Mouse (Mus musculus) midbrain, embryonic 11.5 days (tissue): ENCODE results near the gene Ppm1d. TPM values are rescaled to one million over a fixed set of nuclear protein-coding genes. Genes with fewer than 3 reads are reported as not detected.

Source experiments
- ATAC-seq: fragments of 200-750 bp; cut with Nextera tagmentation; 2 replicates; pipeline ENCODE4 v1.8.0; 2017; ENCODE audit warnings: moderate TSS enrichment, moderate library complexity; ENCODE audit not compliant: low FRiP score
- DNase-seq: peaks from one replicate; pipeline ENCODE4 v3.0.0; 2015; ENCODE audit warnings: low spot score; ENCODE audit errors: missing footprints
- H3K27ac ChIP-seq: fragments of 300-500 bp; sonication (generic); 2 replicates; pipeline ENCODE4 v1.5.1; 2014; ENCODE audit warnings: low read depth, low read length
- H3K27me3 ChIP-seq: fragments of 300-500 bp; sonication (generic); 2 replicates; pipeline ENCODE4 v1.6.1; 2014; ENCODE audit warnings: mild to moderate bottlenecking, low read length, moderate library complexity, mixed read lengths; ENCODE audit not compliant: control insufficient read depth, insufficient read depth
- H3K36me3 ChIP-seq: fragments of 300-500 bp; sonication (generic); 2 replicates; pipeline ENCODE4 v1.6.1; 2014; ENCODE audit warnings: mild to moderate bottlenecking, low read length, moderate library complexity, mixed read lengths; ENCODE audit not compliant: control insufficient read depth, insufficient read depth
- H3K4me1 ChIP-seq: fragments of 300-500 bp; sonication (generic); 2 replicates; pipeline ENCODE4 v1.6.1; 2014; ENCODE audit warnings: low read length; ENCODE audit not compliant: control insufficient read depth, insufficient read depth
- H3K4me2 ChIP-seq: fragments of 300-500 bp; sonication (generic); 2 replicates; pipeline ENCODE4 v1.6.1; 2014; ENCODE audit warnings: mild to moderate bottlenecking, moderate library complexity
- H3K4me3 ChIP-seq: fragments of 300-500 bp; sonication (generic); 2 replicates; pipeline ENCODE4 v1.5.1; 2014; ENCODE audit warnings: low read depth, low read length
- H3K9ac ChIP-seq: fragments of 300-500 bp; sonication (generic); 2 replicates; pipeline ENCODE4 v1.6.1; 2014; ENCODE audit warnings: low read length
- H3K9me3 ChIP-seq: fragments of 300-500 bp; sonication (generic); 2 replicates; pipeline ENCODE4 v1.6.1; 2016; ENCODE audit warnings: low read length; ENCODE audit not compliant: control insufficient read depth
- WGBS: fragments of 180-500 bp; shearing (Covaris S2); extraction: QIAGEN DNeasy Blood & Tissue Kit; methylation state at CpG from one replicate; pipeline ENCODE4 v1.1.7; 2014; 5-methylcytosine and 5-hydroxymethylcytosine counted together
- polyA plus RNA-seq: library from polyadenylated mRNA; unstranded; fragments of >200 nt; fragmentation: Nextera tagmentation; extraction: Ambion mirVana; gene quantifications from 2 replicates; pipeline ENCODE4 v1.2.1, GENCODE M21; 2014

Ppm1d gene
- polyA plus RNA-seq, 1 experiment from 2014 or later: 29.1 TPM

DNA sequence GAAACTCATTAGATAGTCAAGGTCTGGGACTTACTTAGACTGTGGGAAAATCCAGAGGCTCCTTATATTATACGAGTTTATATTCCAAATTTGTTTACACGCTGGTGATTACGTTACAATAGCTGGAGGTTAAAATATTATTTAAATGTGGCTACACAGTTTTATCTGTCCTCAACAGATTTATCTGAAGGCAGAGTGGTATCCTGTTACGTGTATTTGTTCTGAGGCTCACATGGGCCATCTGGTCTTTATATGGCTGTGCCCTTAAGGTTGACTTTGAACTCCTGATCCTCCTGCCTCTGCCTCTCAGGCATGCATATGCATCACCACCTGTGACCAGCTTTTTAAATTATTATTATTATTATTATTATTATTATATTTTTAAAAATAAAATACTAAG, 42.8 kb downstream of the Ppm1d start:
- Histone ChIP-seq H3K4me3 (peak overlapping the region; percentile 69), H3K27me3 (no peaks in the 10 kb centered on the region), H3K4me1 (peaks cover 7% of the 10 kb centered on the region), H3K36me3 (no peaks in the 10 kb centered on the region), H3K27ac (no peak overlapping the region), H3K9ac (peak overlapping the region; percentile 67; the same call in 1 of the 2 replicates), H3K4me2 (peak overlapping the region; percentile 71), H3K9me3 (no peaks in the 10 kb centered on the region)
- WGBS: 72% methylated on average over 4 of the region's 4 CpGs
- DNase-seq (no peak), ATAC-seq (no peak)

DNA sequence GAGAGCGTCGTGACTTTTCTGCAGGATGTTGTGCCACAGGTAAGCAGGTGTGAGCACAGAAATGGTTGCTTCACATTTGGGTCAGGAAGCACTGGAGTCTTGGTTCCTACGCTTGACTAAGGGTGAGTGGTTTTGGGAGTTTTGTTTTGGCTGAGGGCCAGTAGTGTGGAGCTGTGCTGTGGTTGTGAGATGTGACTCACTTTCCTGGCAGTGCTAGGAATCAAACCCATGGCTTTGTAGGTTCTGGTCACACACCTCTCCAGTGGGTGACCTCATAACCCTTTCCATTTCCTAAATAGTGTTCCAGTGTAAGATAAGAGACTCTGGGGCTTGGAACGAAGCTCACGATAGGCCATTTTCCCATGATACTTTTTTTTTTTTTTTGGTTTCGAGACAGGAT, 48.6 kb downstream of the Ppm1d start:
- H3K36me3 ChIP-seq: no peaks in the 10 kb centered on the region
- no peaks in the 10 kb centered on the region for H3K9me3 ChIP-seq
- ATAC-seq (no peak), DNase-seq (no peak)
- H3K4me2 ChIP-seq: no peak overlapping the region
- no peak overlapping the region for H3K27ac ChIP-seq
- no peaks in the 10 kb centered on the region for H3K4me1 ChIP-seq
- no peak overlapping the region for H3K4me3 ChIP-seq
- no peaks in the 10 kb centered on the region for H3K27me3 ChIP-seq
- no peak overlapping the region for H3K9ac ChIP-seq
- 91% methylated on average over 6 of the region's 6 CpGs for WGBS

DNA sequence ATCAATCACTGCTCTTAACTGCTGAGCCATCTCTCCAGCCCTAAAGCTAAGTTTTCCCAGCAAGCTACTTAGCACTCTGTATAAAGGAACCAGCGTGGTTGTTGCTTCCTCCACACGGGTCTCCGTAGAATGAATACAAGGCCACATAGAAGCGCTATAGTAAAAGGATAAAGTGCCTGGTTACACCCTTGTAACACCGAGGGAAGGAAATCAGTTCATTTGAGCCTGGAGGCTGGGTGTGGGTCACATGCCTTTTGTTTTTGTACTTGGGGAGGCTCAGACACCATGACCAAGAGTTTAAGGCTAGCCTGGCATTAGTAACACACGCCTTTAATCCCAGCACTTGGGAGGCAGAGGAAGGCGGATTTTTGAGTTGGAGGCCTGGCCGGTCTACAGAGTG, 50.6 kb downstream of the Ppm1d start:
- Histone ChIP-seq H3K4me3 (no peak overlapping the region), H3K36me3 (no peaks in the 10 kb centered on the region), H3K9me3 (no peaks in the 10 kb centered on the region), H3K4me2 (no peak overlapping the region), H3K4me1 (no peaks in the 10 kb centered on the region), H3K27me3 (no peaks in the 10 kb centered on the region), H3K9ac (no peak overlapping the region), H3K27ac (no peak overlapping the region)
- DNase-seq: no peak
- no peak for ATAC-seq
- 91% methylated on average over 8 of the region's 8 CpGs for WGBS

DNA sequence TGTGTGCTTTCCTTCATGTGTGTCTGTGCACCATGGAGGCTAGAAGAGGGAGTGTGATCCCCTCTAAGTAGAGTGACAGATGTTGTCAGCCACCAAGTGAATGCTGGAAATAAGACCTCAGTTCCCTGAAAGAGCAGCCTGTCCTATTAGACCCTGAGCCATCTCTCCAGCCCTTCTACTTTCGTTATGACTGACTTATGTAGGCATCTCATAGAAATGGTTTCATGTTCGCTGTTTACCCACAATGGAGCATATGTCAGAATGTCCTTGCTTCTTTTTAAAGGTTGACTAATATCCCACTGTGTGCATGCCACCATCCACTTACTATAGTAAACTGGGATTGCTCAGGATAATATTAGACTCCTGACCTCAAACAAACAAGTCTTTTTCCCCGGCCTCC, 55.1 kb downstream of the Ppm1d start:
- no peak overlapping the region for H3K4me3 ChIP-seq
- no peak for ATAC-seq
- no peak overlapping the region for H3K9ac ChIP-seq
- H3K9me3 ChIP-seq: no peaks in the 10 kb centered on the region
- H3K4me2 ChIP-seq: no peak overlapping the region
- H3K27ac ChIP-seq: no peak overlapping the region
- WGBS: 92% methylated on average over 3 of the region's 3 CpGs
- H3K4me1 ChIP-seq: no peaks in the 10 kb centered on the region
- no peaks in the 10 kb centered on the region for H3K27me3 ChIP-seq
- no peak for DNase-seq
- no peaks in the 10 kb centered on the region for H3K36me3 ChIP-seq

DNA sequence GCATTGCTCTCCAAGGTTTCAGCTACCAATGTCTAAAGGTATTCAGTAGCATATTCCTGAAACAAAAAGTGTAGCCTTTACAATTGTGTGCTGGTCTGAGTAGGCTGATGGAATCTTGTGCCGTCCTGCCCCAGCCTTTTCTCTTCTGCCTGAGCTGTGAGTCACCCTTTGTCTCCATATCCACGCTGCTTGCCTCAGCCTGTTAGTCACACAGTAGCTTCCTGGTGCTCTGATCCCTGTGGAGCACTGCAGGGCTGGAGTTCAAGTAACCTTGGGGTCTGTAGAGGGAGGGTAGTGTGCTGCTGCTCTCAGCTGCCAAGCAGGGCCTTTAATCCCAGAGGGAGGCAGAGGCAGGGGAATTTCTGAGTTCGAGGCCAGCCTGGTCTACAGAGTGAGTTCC, 56.8 kb downstream of the Ppm1d start:
- H3K4me3 ChIP-seq: no peak overlapping the region
- H3K27ac ChIP-seq: no peak overlapping the region
- no peak overlapping the region for H3K9ac ChIP-seq
- H3K36me3 ChIP-seq: no peaks in the 10 kb centered on the region
- no peaks in the 10 kb centered on the region for H3K9me3 ChIP-seq
- DNase-seq: no peak
- no peak for ATAC-seq
- H3K4me2 ChIP-seq: no peak overlapping the region
- H3K27me3 ChIP-seq: no peaks in the 10 kb centered on the region
- H3K4me1 ChIP-seq: no peaks in the 10 kb centered on the region
- WGBS: 75% methylated on average over 3 of the region's 3 CpGs

DNA sequence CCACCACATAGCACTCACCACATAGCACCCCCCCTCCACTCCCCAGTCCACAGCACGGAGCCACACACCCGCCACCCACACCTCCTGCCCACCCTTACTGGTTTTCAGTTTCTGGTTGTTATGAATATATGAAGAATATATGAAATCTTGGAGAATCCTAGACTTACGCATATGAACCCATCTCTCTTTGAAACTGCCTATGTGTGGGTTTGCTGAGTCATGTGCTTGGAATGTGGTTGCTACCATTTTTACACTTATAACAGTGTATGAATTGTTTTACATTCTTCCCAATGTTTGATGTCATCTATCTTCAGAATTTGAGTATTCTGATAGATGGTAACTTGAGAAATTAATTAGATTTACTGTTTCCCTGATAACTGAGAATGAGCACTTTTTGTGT, 68.0 kb downstream of the Ppm1d start:
- H3K4me1 ChIP-seq: no peaks in the 10 kb centered on the region
- no peak overlapping the region for H3K4me3 ChIP-seq
- no peaks in the 10 kb centered on the region for H3K27me3 ChIP-seq
- H3K9me3 ChIP-seq: no peaks in the 10 kb centered on the region
- no peak for ATAC-seq
- H3K27ac ChIP-seq: no peak overlapping the region
- no peak overlapping the region for H3K4me2 ChIP-seq
- DNase-seq: no peak
- 90% methylated on average over 3 of the region's 3 CpGs for WGBS
- no peaks in the 10 kb centered on the region for H3K36me3 ChIP-seq
- no peak overlapping the region for H3K9ac ChIP-seq

DNA sequence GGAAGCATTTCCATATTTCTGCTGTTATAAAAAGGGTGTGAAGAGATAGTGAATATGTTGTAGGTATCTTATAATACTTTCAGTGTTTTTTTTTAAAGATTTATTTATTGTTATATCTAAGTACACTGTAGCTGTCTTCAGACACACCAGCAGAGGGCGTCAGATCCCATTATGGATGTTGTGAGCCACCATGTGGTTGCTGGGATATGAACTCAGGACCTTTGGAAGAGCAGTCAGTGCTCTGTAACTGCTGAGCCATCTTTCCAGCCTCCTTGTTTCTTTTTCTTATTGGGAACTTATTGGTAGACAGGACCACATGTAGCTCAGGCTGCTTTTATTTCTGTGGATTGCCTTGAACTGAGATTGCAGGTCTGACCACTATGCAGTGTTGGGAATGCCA, 69.0 kb downstream of the Ppm1d start:
- Histone ChIP-seq H3K9me3 (no peaks in the 10 kb centered on the region), H3K4me3 (no peak overlapping the region), H3K4me1 (no peaks in the 10 kb centered on the region), H3K36me3 (no peaks in the 10 kb centered on the region), H3K27me3 (no peaks in the 10 kb centered on the region), H3K27ac (no peak overlapping the region), H3K4me2 (no peak overlapping the region), H3K9ac (no peak overlapping the region)
- ATAC-seq (no peak), DNase-seq (no peak)
- WGBS: 26% methylated on average over 1 of the region's 1 CpGs

DNA sequence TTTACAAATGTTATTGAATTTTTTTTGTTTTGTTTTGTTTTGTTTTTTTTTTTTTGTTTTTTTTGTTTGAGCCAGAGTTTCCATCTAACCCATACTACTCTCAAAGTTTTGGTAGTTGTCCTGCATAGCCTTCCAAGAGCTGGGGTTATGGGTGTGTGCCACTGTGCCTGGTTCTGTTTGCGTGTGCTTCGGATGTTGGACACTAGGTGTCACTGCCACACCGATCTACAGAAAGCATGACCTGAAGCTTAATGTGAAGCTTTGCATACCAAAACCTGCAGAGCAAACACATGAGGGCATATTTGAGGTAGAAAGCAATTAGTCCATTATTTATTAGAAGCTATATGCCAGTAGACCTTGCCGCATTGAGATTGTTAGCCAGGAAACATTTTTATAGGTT, 71.0 kb downstream of the Ppm1d start:
- Histone ChIP-seq H3K36me3 (no peaks in the 10 kb centered on the region), H3K9me3 (no peaks in the 10 kb centered on the region), H3K4me1 (no peaks in the 10 kb centered on the region), H3K4me2 (no peak overlapping the region), H3K4me3 (no peak overlapping the region), H3K9ac (no peak overlapping the region), H3K27me3 (no peaks in the 10 kb centered on the region), H3K27ac (no peak overlapping the region)
- WGBS: 25% methylated on average over 4 of the region's 4 CpGs
- peak; percentile 95 for DNase-seq
- ATAC-seq: no peak

DNA sequence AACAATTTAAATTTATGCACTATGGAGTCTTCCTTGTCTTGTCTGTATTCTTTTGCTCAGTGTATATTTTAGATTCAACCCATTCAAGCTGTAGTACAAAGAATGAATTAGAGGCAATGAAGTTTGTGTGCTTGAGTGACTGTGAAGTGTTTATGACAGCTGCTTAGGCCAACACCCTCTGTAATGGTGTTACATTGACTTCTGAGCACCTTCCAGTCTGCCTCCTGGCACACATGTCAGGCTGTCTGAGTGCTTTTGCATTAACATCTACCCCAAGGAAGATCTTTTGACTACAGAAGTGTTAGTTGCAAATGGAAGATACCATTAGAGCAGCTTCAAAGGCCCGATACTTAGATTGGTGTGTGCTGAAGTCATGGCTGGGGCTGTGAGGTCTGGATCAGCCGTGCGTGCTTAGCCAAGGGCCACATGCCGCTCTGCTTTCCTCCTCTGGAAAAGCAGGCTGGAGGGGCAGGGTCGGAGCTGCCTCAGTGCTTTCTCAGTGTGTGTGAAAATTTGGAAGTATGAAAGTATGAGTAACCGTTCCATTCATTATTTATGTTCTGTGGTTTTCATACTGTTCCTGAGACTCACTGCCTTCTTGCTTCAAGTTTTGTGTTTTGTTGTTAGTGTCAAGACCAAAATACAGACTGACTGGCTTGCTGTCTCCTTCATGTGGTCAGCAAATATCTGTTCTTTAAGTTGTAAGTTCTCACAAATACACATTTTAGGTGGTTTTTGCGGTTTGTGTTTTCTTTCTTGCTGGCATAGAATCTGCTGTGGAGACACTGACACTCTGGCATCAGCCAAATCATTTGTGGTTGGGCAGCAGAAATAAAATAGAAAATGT, 73.2 kb downstream of the Ppm1d start:
- WGBS: 89% methylated on average over 7 of the region's 7 CpGs
- Histone ChIP-seq H3K4me2 (no peak overlapping the region), H3K27ac (no peak overlapping the region), H3K9me3 (no peaks in the 10 kb centered on the region), H3K4me3 (no peak overlapping the region), H3K9ac (no peak overlapping the region), H3K36me3 (no peaks in the 10 kb centered on the region), H3K27me3 (no peaks in the 10 kb centered on the region), H3K4me1 (no peaks in the 10 kb centered on the region)
- no peak for ATAC-seq
- no peak for DNase-seq
